Mouse (Mus musculus) CD4-positive, CD25-positive, alpha-beta regulatory T cell, adult 4 months (primary cell): ENCODE measurements around the gene Zfp799. TPM values are rescaled to one million over a fixed set of nuclear protein-coding genes. Genes with fewer than 3 reads are reported as not detected.
"Not testable (repeated sequence)": the region's sequence is repeated elsewhere in the genome, so short reads cannot be mapped to it uniquely, and the experiment has no call there.

Experiments
- ATAC-seq: one replicate; pipeline ENCODE4 v1.8.0; 2017
- polyA plus RNA-seq, 2 experiments: library from polyadenylated mRNA; unstranded; fragments of 100-300 nt; shearing (Covaris generic); gene quantifications; one replicate each; pipeline ENCODE4 v1.2.1; 2017

Zfp799 gene
- polyA plus RNA-seq = 1 to 10 TPM; 4.3 to 6.8 TPM

DNA sequence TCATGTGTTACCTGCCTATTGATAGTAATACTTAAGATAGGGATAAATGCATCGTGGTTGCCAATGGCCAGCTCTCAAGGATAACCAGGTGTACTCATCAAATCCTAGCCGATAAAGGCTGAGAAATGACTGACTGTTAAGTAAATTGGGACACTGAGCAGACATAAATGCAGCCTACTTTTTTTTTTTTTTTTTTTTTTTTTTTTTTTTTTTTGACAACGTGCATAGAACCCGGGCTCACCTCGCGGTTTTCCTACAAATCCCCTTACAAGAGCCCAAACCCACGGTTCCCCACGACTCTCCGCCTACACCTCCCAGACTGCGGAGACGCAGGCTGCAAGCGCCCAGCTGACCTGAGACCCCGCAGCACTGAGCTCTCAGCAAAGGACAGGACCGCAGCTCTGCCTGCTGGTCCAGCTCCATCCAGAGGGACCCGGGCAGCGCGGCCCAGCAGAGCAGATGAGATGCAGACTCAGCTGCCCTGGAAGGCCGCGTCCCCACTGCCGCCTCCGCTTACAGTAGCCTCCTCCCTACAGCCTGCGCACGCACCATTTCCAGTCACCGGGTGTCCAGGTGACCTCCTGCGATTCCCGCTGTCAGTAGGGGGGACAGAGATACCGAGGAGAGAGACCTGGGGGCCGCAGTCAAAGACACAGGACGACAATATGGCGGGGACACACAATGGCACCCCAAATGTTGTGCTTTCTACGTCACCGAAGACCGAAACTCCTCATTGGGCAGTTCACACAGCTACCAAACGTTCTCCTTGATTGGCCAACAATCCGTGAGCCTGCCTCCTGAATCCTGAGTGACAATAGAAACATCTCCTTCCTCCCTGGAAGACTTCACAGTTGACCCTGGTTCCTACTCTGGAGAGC, at the start of gene Zfp799:
Gene Zfp799, minus strand, starts transcription at position 722 of the 878 bp plus-strand sequence.
- ATAC-seq = peak; percentile 100

DNA sequence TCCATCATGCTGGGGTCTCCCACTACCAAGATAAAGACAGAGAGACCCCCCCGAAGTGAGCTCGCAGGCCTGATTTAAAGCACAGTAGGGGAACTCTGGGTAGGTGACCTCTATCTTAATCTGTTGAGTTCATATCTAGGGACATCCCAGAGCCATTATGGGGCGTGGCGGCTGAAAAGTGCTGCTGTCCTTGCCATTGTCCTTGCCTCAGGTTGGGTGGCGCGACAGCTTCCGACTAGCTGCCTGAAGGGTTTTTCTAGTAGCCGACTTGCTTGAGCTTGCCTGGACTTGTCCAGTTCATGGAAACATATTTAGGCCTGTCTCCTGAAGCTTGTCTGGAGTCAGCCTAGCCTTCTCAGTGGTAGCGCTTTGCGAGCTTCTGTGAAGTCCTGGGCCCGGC, 48.7 kb upstream of the Zfp799 start:
- ATAC-seq = no peak

DNA sequence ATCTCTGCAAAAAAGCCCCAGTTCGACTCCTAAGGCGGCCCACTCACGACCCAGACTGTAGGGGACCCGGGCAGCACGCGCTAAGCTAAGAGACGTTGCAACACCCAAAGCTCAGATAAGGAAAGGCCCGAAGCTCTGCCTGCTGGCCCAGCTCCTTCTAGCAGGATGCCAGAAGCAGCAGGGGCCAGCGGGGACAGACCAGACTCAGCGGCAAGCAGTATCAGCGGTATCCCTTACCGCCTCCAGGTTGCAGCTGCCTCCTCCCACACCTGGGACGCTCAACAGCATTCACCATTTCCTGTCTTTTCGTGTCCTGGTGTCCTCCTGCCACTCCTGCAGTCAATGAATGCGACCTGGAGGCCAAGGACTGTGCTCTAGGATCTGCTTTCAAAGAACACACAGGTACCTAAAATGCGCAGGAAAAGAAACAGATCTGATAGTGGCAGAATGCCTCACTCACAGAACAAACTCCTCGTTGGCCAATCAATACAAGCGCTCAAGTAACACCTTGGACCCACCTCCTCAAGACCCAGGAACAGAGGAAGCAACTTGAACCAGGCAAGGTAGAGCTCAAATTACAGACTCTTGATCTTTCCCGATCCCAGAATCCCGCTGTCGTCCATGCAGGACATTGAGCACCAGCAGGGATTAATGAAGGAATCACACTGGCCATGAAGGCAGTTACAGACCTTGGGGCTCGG, 47.6 kb upstream of the Zfp799 start:
- no peak for ATAC-seq

DNA sequence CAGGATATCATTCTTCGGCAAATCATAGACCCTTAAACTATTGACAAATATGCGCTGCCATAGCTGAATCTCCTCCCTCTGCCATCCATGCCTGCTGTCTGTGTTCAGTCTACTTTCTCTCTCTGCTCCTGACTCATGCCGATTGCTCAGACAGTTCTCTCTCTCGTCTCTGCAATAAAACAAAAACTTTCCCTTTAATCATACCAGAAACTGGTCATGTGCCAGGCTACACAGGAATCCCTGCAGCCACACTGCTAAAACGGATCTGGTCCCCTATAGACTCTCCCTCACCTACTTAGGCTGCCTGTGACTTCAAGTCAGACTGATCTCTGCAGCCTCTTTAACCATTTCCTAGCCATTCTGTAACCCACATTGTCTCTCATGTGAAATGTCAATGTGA, 42.6 kb upstream of the Zfp799 start:
- no peak for ATAC-seq

DNA sequence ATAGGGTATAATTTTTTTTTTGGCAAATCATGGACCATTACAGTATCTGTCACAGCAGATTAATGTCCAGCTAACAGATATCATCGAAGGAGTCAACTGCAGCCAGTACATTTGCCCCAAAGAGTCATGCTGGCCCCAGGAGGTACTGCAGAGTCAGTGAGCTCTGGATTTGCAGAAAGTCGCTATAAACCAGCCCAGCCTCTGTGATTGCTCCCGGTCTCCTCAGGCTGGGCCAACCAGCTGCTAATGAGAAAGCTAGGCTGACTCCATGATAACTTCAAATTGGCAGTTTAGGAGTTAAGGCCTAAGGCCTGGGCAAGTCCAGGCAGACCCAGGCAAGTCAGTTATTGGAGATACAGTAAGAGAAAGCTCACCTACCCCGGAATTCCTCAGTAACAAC, 42.0 kb upstream of the Zfp799 start:
- ATAC-seq = no peak

DNA sequence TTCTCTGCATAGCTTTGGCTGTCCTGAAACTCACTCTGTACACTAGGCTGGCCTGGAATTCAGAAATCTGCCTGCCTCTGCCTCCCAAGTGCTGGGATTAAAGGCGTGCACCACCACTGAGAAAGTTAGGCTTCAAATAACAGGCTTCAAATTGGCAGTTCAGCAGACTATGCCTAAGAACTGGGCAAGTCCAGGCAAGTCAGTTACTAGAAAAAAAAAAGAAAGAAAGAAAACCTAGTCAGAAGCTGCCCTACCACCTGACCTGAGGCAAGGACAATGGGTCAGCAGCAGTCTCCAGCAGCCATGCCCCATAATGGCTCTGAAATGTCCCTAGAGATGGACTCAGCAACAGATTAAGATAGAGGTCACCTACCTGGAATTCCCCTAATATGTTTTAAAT, 41.4 kb upstream of the Zfp799 start:
- no peak for ATAC-seq

DNA sequence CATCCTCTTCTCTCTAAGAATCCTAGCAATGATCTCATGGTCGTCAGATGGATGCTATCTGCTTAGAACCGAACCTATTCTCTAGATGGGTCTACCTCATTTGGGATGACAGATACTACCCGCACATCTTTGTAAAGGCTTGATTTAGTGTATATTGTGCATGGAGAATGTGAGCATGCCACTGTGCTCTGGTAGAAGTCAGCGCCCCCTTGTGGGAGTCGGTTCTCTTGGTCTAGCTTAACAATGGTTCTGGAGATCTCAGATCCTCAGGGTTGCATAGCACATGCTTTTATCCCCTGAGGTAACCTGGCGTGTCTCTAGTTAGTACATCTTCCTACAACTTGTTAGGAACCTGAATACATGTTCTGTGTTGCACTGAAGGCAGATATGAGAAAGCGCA, 37.2 kb upstream of the Zfp799 start:
- not testable (repeated sequence) for ATAC-seq

DNA sequence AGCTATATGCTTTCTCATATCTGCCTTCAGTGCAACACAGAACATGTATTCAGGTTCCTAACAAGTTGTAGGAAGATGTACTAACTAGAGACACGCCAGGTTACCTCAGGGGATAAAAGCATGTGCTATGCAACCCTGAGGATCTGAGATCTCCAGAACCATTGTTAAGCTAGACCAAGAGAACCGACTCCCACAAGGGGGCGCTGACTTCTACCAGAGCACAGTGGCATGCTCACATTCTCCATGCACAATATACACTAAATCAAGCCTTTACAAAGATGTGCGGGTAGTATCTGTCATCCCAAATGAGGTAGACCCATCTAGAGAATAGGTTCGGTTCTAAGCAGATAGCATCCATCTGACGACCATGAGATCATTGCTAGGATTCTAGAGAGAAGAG, 26.7 kb upstream of the Zfp799 start:
- ATAC-seq = peak; percentile 53

DNA sequence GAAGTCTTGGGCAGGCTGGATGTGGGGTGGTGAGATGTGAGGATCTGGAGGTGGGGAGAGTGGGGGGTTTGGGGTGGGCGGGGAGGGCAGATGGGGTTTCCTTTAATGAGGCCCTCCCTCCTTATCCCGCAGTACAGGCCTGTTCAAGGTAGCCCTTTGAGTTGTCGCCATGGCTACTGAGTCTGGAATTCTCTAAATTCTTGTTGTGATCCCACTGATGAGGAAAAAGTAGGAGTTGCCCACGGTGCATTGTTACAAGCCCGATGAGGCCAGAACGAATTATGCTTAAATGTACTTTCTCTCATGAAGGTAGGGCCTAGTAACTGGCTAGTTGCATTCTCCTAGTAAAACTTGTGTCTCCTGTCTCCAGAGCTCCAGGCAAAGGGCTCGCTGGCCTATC, 21.5 kb upstream of the Zfp799 start:
- ATAC-seq = no peak

DNA sequence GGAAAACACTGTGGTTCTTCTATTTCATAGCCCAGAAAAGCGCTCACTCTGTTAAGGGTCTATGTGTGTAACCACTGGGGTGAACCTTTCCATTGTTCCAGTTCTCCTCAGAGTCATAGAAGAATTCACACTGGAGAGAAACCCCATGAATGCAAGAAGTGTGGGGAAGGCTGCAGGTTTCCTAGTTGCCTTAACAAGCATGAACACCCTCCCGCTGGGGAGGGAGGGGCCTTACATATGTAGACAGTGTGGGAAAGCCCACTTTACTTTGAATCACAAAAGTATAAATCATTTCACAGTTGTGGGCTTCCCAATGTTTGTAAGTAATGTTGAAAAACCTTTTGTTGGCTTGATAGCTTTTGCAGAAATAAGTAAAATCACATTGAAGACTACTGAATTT, 11.3 kb upstream of the Zfp799 start:
- ATAC-seq = no peak

DNA sequence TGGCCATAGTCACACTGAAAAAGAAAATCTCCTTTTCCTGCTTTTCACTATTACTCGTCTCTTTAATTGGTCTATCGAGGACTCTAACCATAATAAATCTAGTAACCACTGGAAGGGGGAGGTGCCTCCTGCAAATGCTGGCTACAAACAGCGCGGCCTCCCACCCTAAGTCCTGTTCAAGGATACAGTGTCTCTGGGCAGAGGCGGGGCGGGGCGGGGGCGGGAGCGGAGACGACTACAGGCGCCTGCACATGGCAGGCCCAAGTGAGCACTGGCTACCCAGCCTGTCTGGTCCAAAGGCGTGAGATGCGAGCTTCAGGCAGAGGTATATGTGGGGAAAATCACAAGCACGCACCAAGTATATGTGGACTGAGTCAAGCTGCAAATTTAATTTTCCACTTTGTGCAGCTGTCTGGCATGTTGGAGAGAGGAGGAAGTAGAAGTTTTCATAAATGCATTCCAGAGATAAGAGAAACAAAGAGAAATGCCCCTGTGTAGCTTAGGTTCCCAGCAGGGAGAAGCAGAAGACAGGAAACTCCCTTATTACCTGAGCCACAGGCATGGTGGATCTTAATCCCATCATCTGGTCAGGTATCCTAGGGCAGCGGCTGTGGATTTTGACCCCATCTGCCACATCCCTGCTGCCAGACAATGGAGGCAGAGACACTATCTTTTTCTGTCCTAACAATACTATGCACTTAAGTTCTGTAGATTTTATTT, 9.2 kb upstream of the Zfp799 start:
- no peak for ATAC-seq

DNA sequence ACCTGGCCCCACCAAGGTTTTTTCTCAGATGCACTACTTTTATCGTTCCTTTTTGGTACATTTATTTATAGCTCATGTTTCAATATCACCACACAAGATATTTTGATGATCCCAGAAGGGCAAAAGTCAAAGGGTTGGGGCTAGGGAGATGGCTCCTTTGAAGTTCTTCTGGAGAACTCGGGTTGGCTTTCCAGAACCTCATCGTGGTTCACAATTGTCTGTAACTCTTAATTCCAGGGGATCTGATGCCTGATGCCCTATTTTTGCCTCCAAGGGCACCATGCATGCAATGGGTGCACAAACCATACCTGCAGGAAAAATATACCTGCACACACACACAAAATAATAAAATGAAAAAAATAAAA, 339 bp upstream of the Zfp799 start:
- ATAC-seq = no peak

DNA sequence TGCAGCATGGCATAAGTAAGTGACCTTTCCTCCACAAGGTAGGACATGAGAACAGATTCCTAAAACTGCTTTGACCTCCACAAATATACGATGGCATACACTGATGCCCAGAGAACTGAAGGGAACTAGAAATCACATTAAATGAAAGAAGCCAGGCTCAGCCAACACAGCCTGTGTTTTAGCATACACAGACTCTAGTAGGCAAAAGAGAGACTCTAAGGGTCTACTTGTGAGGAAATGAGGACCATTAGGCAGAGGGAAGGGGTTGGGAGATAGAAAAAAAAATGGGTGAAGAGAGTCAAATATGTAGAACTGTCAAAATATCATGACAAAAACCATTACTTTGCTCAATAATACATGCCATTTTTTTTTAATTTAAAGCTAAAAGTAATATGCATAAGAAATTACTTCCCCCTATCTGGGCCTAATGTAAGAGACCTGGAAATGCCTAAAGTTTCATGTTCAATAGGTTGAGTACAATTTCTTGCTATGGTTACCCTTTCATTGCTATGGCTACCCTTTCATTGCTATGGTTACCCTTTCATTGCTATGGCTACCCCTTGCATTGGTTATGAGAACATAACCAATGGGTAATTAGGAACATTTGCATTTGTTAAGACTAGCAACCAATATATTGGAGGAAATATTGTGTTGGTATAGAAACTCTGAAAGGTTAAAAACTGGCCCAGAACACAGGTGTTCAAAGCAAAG, 13.8 kb downstream of the Zfp799 start:
- no peak for ATAC-seq

DNA sequence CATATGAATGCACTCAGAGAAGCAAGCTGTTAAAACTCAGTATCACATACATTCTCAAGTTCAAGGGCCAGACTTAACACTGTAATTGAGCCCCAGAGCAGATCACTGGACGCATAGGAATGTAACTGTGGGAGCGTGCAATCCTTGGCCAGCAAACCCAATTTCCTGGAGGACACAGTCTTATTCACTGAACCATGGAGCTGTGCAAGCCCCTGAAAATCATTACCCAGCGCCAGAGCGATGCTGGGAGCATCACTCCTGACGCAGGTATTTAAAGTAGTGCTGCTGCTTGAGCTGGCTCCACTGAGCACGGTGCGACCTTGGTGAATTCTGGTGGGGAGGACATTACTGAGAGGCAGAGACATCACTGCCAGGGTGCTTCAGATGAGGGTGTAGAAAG, 15.9 kb downstream of the Zfp799 start:
- ATAC-seq = no peak

DNA sequence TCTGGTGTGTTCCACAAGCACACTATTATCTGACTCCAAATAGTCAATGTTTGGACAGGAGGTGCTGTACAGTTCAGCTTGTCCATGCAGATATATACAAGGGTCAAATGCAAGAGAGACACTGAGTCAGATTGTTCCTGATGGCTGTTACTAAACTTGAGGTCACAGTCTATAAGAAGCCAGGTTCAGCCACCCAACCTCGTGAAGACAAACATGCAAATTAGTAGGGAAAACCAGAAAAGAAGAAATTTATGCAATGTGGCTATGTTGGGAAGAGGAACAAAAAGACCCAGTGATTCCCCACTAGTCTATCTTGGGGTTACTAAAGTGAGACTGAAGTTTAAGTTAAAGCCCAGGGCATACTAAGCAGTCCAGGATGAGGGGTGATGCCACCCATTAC, 19.4 kb downstream of the Zfp799 start:
- ATAC-seq = no peak

DNA sequence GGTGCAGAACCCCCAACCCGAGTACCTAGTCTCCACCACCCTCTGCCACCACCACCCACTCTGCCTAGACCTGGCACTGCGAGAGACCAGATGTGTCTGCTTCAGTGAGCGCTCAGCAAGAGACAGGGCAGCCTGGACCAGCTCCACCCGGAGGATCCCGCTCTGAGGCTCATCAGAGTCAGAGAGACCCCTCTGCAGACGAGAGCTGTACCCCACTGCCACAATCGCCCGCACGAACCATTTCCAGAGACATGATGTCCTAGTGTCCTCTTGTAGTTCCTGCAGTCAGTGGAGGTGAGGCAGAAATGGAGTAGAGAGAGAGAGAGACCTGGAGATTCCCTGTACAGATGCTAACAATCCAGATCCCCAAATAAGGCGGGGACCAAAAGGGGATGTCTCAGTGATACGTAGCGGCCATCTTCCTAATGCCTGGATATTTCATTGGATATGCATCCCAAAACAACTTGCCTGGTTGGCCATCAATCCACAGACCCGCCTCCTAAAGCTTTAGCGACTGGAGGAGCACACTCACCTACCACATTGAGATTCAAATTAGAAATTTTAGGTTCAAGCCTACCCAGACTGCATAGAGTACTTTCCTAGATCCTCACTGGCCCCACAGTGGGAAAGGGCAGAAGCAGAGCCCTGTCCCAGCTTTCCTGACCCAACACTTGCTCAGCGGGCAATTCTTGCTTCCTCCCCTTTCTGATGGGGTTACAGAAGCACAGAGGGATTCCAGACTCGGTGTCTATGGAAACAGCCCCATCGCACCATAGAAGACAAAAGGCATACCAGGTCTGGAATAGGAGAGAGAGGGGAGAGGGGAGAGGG, 20.3 kb downstream of the Zfp799 start, which contains the start of gene Zfp811:
Gene Zfp811, minus strand, starts transcription at position 388 of the 831 bp plus-strand sequence.
- ATAC-seq = no peak

DNA sequence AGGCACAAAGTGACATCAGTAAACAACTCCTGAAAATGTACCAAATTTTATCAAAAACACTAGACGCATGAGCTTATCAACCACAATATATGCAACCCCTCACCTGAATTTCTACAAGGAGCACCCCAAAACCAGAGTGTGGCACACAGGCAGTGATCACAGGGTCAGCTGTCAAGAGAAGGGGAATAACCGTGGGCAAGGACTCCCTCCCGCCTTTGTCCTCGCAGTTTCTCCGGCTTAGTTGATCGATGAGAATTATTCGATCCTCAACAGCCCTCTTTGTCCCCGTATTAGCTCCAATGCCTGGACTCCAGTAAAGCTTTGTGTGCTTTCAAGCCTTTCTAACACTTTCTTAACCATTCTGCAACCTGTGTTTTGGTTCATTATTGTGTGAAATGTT, 21.1 kb downstream of the Zfp799 start:
- no peak for ATAC-seq

DNA sequence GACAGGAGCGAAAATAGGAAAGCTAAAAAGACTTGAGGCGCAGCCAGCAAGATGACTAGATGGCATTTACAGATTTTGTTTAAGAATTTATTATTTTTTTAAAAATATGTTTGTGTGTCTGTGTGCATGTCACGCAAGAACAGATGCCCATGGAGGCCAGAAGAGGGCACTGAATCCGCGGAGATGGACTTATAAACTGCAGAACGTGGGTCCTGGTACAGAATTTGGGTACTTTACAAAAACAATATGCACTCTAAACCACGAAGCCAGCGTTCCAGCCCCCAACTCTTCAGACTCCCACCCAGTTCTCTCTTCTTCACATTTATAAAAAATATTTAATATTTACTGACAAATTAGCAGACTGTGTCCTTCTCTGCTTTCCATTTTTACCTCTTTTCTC, 40.8 kb downstream of the Zfp799 start:
- no peak for ATAC-seq

DNA sequence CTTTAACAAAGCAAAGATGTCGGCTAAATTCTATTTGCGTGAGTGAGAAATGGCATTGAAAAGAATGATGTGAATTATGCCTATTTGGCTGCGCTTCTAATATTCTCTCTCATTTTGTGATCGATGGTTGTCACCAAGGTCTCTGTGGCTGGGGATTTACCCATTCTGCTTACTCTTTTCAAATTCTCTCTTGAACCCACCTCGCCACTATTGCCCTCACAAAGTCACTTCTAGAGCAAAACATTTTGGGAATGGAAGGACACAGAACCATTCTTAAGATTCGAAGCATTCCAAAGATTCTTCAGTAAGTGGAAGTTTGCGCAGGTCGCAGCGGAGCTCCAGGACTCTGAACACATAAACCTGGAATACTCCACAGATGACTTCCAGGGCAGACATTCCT, 41.5 kb downstream of the Zfp799 start:
- ATAC-seq = no peak

DNA sequence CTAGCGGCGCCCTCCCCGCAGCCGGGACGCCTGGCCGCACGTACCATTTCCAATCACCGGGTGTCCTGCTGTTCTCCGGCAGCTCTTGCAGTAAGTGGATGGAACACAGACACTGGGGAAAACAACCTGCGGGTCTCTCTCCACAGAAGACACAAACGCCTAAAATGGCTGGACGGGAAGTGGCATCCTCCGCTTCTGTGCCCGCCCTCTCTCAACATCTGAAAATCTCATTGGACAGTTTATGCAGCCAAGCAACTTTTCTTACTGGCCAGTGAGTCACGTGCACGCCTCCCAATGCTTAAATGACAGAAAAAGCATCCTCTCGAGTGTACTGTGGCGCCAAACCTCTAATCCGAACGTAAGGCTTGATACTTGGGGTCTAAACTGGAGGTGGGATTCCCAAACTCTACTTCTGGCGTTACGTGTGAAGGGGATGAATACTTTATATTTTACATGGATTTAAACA, 41.9 kb downstream of the Zfp799 start, which contains the start of gene Zfp871:
Gene Zfp871, minus strand, starts transcription at position 194 of the 466 bp plus-strand sequence.
- ATAC-seq = peak; percentile 99

DNA sequence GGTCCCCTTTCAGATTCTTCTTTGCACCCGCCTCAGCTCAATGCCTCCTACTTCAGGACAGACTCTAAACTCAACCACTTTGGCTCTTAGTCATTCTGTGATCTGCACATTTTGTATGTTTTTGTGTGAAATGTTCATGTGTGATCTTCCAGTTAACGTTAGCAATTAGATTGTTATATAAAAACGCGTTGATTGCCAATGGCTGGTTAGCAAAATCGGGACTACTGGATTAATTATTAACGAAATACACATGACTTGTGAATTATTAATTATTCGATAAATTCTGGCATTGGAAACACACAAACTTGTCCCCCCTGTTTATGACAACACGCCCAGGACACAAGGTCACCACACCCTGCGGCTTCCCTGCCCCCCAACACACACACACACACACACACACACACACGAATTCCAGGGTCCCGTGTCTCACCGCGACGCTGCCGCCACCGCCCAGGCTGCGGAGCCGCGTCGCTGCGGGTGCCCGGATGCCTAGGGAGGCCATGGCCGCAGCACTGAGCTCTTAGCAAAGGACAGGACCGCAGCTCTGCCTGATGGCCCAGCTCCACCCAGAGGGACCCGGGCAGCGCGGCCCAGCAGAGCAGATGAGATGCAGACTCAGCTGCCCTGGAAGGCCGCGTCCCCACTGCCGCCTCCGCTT, 42.5 kb downstream of the Zfp799 start:
- peak; percentile 51 for ATAC-seq
